Mouse (Mus musculus): ENCODE measurements around the gene Odf2.

DNA sequence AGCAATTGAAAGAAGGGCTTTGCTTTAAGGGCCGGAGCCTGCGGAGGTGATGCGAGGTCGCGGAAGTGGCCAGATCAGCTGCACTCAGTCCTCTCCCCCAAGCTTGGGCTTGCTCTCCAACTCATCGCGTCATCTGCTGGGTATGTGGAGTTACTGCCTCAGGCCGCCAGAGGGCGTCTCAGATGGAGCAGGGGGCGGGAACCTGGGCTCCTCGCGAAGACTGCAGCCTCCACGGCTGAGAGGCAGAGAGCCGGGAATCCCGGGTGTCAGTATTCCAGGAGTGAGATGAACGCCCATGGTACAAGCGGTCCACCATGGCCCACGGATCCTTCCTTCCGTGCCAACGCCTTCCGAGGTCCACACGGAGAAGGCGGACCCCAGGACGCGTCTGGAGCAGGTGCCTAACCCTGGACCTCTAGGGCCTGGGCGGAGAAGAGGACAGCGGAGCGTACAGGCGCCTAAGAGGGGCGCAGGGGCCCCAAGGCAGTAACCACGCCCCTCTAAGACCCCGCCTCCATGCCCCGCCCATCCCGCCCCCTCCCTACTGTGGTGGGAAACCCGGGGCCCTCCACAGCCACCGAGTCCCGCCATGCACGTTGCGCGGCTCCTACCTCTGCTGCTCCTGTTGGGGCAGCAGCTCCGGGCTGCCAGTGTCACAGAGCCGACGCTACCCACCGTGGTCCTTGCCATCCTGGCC lies 19.9 kb upstream of the Odf2 start, which contains the start of gene Cercam:
- TF ChIP-seq POLR2A (IDR thresholded peaks at IDR 0.05; ENCODE audit: borderline replicate concordance, low read depth, low read length): no peak
- TF ChIP-seq CTCF (IDR thresholded peaks at IDR 0.05; ENCODE audit: low read depth, low read length): peak; percentile 73

Measured in bone marrow macrophage, adult 2 months (primary cell).